Mouse (Mus musculus): Measurements from ENCODE around the gene Smpx. TPM values are rescaled to one million over a fixed set of nuclear protein-coding genes. Genes with fewer than 3 reads are reported as not detected.

Gene Smpx
- total RNA-seq, 4 experiments from 2014 or later: 403 to 509 (median 425) TPM

Other genes with a start within 250 kb of the Smpx start
- 10 to 100 TPM; 37.0 to 81.6 (median 52.2) TPM for gene Sms, start 206.6 kb upstream of the Smpx start, total RNA-seq (2022)
- 1 to 10 TPM in 1 of 4 experiments, under 1 TPM in 2, not detected in 1; 0.44 to 1.5 (median 0.50) TPM for gene Yy2, start 129.9 kb upstream of the Smpx start, total RNA-seq (2022)
- gene Mbtps2, start 100.2 kb upstream of the Smpx start, total RNA-seq (2022): 10 to 100 TPM; 11.9 to 16.0 (median 14.7) TPM
- 10 to 100 TPM in 2 of 4 experiments, 1 to 10 TPM in 2; 6.8 to 10.7 (median 10.0) TPM for gene Klhl34, start 119.5 kb downstream of the Smpx start, total RNA-seq (2022)

Measured in heart, adult 8-10 months (tissue).